Mouse (Mus musculus): ENCODE measurements around the gene Xylt1. TPM values are rescaled to one million over a fixed set of nuclear protein-coding genes. Genes with fewer than 3 reads are reported as not detected.

The Xylt1 gene
- polyA plus RNA-seq, 1 experiment from 2014 or later, result 1.0 TPM

GRCm38 (mm10) chr7:117470243-117470802, 89.5 kb downstream of the Xylt1 start:
- no peak for ATAC-seq (ENCODE audit: borderline replicate concordance, extremely low read depth, low FRiP score, low TSS enrichment)
- WGBS, result 63% methylated on average over 3 of the region's 3 CpGs

DNA sequence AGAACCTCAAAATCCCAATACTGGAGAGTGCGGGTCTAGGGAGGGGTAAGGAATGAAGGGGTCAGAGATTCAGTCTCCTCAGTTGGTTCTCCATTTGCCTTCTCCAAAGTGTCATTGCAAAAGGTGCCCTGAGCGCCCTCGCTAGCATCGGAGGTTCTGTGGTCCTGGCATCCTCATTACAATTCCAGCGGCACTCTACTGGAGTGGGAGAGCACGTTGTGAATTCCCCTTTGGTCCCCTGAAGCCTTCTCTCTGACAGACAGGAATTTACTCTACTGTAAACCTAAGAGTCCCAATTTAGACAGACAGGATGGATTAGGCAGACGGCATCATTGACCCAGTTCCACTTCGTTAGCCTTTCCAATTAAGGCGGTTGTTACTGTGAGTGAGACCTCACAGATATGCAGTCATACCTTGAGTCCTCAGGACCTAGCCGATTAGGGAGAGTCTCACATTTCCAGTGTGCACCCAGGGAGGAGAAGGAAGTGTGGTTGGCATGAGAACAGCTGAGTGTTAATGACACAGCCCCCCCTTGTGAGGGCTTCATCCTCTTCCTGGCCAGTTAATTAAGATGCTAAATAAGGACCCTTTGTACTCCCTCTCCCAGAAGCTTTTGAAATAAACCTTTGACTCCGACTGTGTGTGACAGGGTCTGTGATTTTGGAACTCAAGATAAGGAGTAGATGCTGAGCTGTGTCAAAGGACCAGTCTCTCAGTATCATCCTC, 91.4 kb downstream of the Xylt1 start:
- Histone ChIP-seq H3K4me2 (no peak overlapping the region), H3K36me3 (no peaks in the 10 kb centered on the region), H3K9ac (no peak overlapping the region), H3K4me3 (no peak overlapping the region), H3K27ac (no peak overlapping the region), H3K4me1 (peaks cover 24% of the 10 kb centered on the region), H3K9me3 (no peaks in the 10 kb centered on the region), H3K27me3 (no peaks in the 10 kb centered on the region)
- no peak for ATAC-seq (ENCODE audit: borderline replicate concordance, extremely low read depth, low FRiP score, low TSS enrichment)
- WGBS, result 53% methylated on average over 11 of the region's 11 CpGs

More at GRCm38 (mm10) chr7:117470243-117470802, 89.5 kb downstream of the Xylt1 start:
- no peak overlapping the region for H3K9ac ChIP-seq
- no peak overlapping the region for H3K27ac ChIP-seq
- H3K4me1 ChIP-seq, result peaks cover 24% of the 10 kb centered on the region
- H3K4me2 ChIP-seq, result no peak overlapping the region
- H3K27me3 ChIP-seq, result no peaks in the 10 kb centered on the region
- no peak overlapping the region for H3K4me3 ChIP-seq
- H3K9me3 ChIP-seq, result no peaks in the 10 kb centered on the region
- no peaks in the 10 kb centered on the region for H3K36me3 ChIP-seq

- no peaks in the 10 kb centered on the region for H3K36me3 ChIP-seq
- H3K4me1 ChIP-seq, result peaks cover 24% of the 10 kb centered on the region
- H3K27ac ChIP-seq, result no peak overlapping the region
- 49% methylated on average over 19 of the region's 19 CpGs for WGBS
- no peak overlapping the region for H3K4me3 ChIP-seq
- no peaks in the 10 kb centered on the region for H3K27me3 ChIP-seq
- no peaks in the 10 kb centered on the region for H3K9me3 ChIP-seq
- H3K4me2 ChIP-seq, result no peak overlapping the region
- H3K9ac ChIP-seq, result no peak overlapping the region
- no peak for ATAC-seq (ENCODE audit: borderline replicate concordance, extremely low read depth, low FRiP score, low TSS enrichment)
These were observed 92.3 kb downstream of the Xylt1 start for GRCm38 (mm10) chr7:117472781-117473743.

GRCm38 (mm10) chr7:117474302-117474701, 93.5 kb downstream of the Xylt1 start:
- 31% methylated on average over 2 of the region's 2 CpGs for WGBS
- H3K4me1 ChIP-seq, result peaks cover 24% of the 10 kb centered on the region

DNA sequence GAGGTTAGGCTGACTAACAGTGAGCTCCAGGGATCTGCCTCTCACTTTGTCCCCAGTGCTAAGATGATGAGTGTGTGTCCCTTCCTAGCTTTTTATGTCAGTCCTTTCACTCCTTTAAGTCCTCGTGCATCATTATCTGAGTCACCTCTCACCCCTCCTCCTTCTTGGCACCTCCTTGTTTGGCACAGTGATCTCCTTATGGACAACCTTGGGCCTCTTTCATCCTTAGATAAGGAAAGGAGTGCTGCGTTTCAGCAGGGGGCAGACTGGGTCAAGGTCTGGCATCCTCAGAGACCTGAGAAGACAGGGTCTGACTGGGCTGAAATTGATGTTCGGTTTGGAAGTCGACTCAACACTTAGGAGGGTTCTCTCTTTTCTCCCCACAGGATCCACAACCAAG, 94.3 kb downstream of the Xylt1 start:
- H3K4me2 ChIP-seq, result no peak overlapping the region
- no peak for ATAC-seq (ENCODE audit: borderline replicate concordance, extremely low read depth, low FRiP score, low TSS enrichment)
- no peak overlapping the region for H3K9ac ChIP-seq
- peaks cover 24% of the 10 kb centered on the region for H3K4me1 ChIP-seq
- 53% methylated on average over 4 of the region's 4 CpGs for WGBS
- H3K9me3 ChIP-seq, result no peaks in the 10 kb centered on the region
- no peaks in the 10 kb centered on the region for H3K27me3 ChIP-seq
- H3K27ac ChIP-seq, result no peak overlapping the region
- no peak overlapping the region for H3K4me3 ChIP-seq
- no peaks in the 10 kb centered on the region for H3K36me3 ChIP-seq

More at GRCm38 (mm10) chr7:117474302-117474701, 93.5 kb downstream of the Xylt1 start:
- Histone ChIP-seq H3K9me3 (no peaks in the 10 kb centered on the region), H3K4me2 (no peak overlapping the region), H3K27ac (no peak overlapping the region), H3K9ac (no peak overlapping the region), H3K36me3 (no peaks in the 10 kb centered on the region), H3K4me3 (no peak overlapping the region), H3K27me3 (no peaks in the 10 kb centered on the region)
- ATAC-seq (ENCODE audit: borderline replicate concordance, extremely low read depth, low FRiP score, low TSS enrichment), result no peak

DNA sequence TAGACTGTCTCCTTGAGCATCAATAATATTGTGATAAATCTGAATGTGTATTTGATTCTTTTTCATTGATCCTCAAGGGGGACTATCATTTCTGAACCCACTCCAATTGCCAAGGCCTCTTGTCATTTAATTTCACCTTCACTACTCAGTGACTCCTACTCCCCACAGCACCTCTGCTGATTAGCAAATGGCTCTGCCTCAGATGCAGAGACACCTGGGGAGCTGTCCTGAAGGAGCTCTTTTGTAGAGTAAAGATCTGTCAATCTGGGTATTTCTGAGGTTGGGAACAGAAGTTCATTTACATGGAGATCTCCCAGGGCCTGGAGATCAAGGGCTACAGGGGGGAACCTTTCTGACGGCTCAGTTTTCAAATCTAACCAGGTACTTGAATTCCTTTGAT, 98.2 kb downstream of the Xylt1 start:
- H3K27me3 ChIP-seq, result no peaks in the 10 kb centered on the region
- H3K9me3 ChIP-seq, result no peaks in the 10 kb centered on the region
- H3K9ac ChIP-seq, result no peak overlapping the region
- ATAC-seq (ENCODE audit: borderline replicate concordance, extremely low read depth, low FRiP score, low TSS enrichment), result no peak
- H3K27ac ChIP-seq, result no peak overlapping the region
- no peak overlapping the region for H3K4me2 ChIP-seq
- H3K4me3 ChIP-seq, result no peak overlapping the region
- H3K4me1 ChIP-seq, result peaks cover 5% of the 10 kb centered on the region; the same call in 1 of the 2 replicates
- 24% methylated on average over 1 of the region's 1 CpGs for WGBS
- no peaks in the 10 kb centered on the region for H3K36me3 ChIP-seq

GRCm38 (mm10) chr7:117480831-117481230, 100.1 kb downstream of the Xylt1 start:
- 85% methylated on average over 5 of the region's 5 CpGs for WGBS
- Histone ChIP-seq H3K27ac (no peak overlapping the region), H3K9ac (no peak overlapping the region), H3K36me3 (no peaks in the 10 kb centered on the region), H3K27me3 (no peaks in the 10 kb centered on the region), H3K9me3 (no peaks in the 10 kb centered on the region), H3K4me3 (no peak overlapping the region), H3K4me1 (no peaks in the 10 kb centered on the region), H3K4me2 (no peak overlapping the region)
- no peak for ATAC-seq (ENCODE audit: borderline replicate concordance, extremely low read depth, low FRiP score, low TSS enrichment)

GRCm38 (mm10) chr7:117481404-117481803, 100.6 kb downstream of the Xylt1 start:
- no peaks in the 10 kb centered on the region for H3K27me3 ChIP-seq
- no peak overlapping the region for H3K9ac ChIP-seq
- H3K4me2 ChIP-seq, result no peak overlapping the region
- no peaks in the 10 kb centered on the region for H3K4me1 ChIP-seq
- no peak overlapping the region for H3K4me3 ChIP-seq
- 83% methylated on average over 3 of the region's 3 CpGs for WGBS
- no peaks in the 10 kb centered on the region for H3K9me3 ChIP-seq
- no peak overlapping the region for H3K27ac ChIP-seq
- no peak for ATAC-seq (ENCODE audit: borderline replicate concordance, extremely low read depth, low FRiP score, low TSS enrichment)
- H3K36me3 ChIP-seq, result no peaks in the 10 kb centered on the region

DNA sequence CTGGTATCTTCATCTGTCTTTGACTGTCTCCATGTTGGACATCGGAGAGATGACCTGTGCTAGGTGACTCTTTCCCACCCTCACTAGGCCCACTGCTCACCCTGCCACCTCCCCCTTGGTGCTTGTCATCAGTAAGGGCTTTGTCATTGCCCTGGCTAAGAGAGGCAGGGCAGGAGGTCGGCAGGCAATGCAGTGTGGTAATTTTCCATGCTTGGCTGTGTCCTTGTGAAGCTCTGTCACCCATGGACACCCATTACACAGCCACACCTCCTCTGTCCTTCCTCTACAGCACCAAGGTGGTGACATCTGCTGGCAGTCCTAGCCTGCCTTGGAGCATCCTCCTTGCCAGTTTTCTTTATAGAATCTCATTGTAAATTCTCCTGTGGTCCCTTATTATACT, 101.9 kb downstream of the Xylt1 start:
- no peaks in the 10 kb centered on the region for H3K9me3 ChIP-seq
- H3K27ac ChIP-seq, result no peak overlapping the region
- no peak; the same call in 1 of the 2 replicates for ATAC-seq (ENCODE audit: borderline replicate concordance, extremely low read depth, low FRiP score, low TSS enrichment)

DNA sequence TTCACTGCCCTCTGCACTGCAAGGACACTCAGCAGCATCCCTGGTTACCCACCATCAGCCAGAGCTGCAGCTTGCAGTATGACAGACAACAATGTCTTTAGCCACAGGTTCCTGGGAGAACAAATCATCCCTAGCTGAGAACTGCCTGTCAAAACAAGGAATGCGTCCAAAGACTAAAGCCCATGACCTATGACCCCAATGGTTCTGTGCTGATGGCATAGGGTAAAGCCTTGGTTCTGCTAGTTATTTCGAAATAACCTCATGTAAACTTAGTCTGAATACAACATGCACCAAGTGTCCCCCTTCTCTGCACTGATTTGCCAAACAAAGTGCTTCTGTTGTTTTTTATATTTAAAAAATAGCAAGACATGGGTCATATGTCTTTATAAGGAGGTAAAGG, 103.8 kb downstream of the Xylt1 start:
- H3K9ac ChIP-seq, result no peak overlapping the region
- no peaks in the 10 kb centered on the region for H3K9me3 ChIP-seq
- no peak for ATAC-seq (ENCODE audit: borderline replicate concordance, extremely low read depth, low FRiP score, low TSS enrichment)
- no peaks in the 10 kb centered on the region for H3K27me3 ChIP-seq
- no peak overlapping the region for H3K4me3 ChIP-seq
- H3K36me3 ChIP-seq, result no peaks in the 10 kb centered on the region
- no peak overlapping the region for H3K27ac ChIP-seq
- H3K4me2 ChIP-seq, result no peak overlapping the region
- H3K4me1 ChIP-seq, result no peaks in the 10 kb centered on the region
- 65% methylated on average over 2 of the region's 2 CpGs for WGBS

More for the DNA sequence above, 101.9 kb downstream of the Xylt1 start:
- Histone ChIP-seq H3K27me3 (no peaks in the 10 kb centered on the region), H3K36me3 (no peaks in the 10 kb centered on the region), H3K4me3 (no peak overlapping the region), H3K4me2 (no peak overlapping the region), H3K9ac (no peak overlapping the region), H3K4me1 (no peaks in the 10 kb centered on the region)
- 82% methylated on average over 2 of the region's 2 CpGs for WGBS

DNA sequence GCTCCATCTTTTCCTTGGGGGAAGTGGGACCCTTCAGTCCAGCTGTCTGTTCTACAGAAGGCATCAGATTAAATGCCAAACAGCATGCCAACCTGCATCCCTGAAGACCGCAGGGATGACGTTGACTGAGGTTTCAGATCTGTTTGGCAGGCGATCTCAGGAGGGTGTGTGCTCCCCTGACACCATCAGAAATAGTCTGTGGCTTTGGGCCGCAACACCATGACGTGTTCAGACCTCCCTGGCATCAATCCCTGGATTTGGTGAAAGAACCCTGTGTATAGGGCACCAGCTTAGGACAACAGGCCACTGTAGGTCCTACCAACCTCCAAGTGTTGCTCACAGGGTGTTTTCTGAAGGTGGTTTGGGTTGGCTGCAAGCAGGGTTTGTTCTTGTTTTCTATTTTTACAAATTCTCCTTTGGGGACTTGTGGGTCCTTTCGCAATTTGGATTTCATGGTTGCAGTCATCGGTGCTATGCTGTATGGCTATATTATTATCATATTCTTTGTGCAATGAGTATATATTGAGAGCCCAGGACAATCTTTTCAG, 104.3 kb downstream of the Xylt1 start:
- Histone ChIP-seq H3K9ac (no peak overlapping the region), H3K27me3 (no peaks in the 10 kb centered on the region), H3K4me2 (no peak overlapping the region), H3K36me3 (no peaks in the 10 kb centered on the region), H3K4me3 (no peak overlapping the region), H3K9me3 (no peaks in the 10 kb centered on the region), H3K27ac (no peak overlapping the region), H3K4me1 (no peaks in the 10 kb centered on the region)
- no peak for ATAC-seq (ENCODE audit: borderline replicate concordance, extremely low read depth, low FRiP score, low TSS enrichment)
- WGBS, result 91% methylated on average over 7 of the region's 7 CpGs

Data from lung, embryonic 15.5 days (tissue).